Mouse (Mus musculus) mouse embryonic stem cell (cell line): ENCODE measurements around the gene Bbs4.
"Not testable (repeated sequence)": the region's sequence is repeated elsewhere in the genome, so short reads cannot be mapped to it uniquely, and the experiment has no call there.

Source experiments
- in situ Hi-C, 2 experiments: fragments of 300-500 bp; cut with MboI; formaldehyde crosslinking; loops; 1 replicate in 1 of 2; 3 replicates in 1 of 2; pipeline ENCODE4 v1.14.3; 2019 to 2020; ENCODE audit warnings: low sequenced_read_pairs in 2 of 2, low pct_unique_long_range_greater_than_20kb in 1 of 2, mixed read lengths in 1 of 2; ENCODE audit not compliant: unreplicated experiment in 1 of 2

Bbs4 gene

GRCm38 (mm10) chr9:59353253-59353639 is at the start of gene Bbs4:
TSS of gene Bbs4 (minus strand) at chr9:59353508.
- in situ Hi-C loops = no loop called here

GRCm38 (mm10) chr9:59389086-59389485 is 35.8 kb upstream of the Bbs4 start:
- in situ Hi-C loops = no loop called here

GRCm38 (mm10) chr9:59388311-59388710 is 35.0 kb upstream of the Bbs4 start:
- in situ Hi-C loops = no loop called here

DNA sequence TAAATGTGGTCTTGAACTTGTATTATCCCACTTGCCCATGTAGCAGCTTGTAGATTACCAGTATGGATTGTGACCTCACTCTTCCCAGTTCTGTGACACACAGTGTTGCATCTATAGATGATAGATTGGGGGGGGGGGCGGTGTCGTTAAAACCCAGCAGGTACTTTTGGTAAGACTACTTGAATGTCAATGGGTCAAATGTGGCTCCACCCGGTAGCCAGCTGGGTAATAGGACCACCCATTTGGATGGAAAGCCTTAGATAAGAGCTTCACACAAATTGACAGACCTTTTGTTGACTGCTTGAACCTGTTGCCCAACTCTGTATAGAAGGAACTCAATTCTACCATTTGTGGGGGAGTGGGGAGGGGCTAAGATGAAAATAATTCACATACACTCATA is 34.2 kb upstream of the Bbs4 start:
- in situ Hi-C loops = no loop called here

DNA sequence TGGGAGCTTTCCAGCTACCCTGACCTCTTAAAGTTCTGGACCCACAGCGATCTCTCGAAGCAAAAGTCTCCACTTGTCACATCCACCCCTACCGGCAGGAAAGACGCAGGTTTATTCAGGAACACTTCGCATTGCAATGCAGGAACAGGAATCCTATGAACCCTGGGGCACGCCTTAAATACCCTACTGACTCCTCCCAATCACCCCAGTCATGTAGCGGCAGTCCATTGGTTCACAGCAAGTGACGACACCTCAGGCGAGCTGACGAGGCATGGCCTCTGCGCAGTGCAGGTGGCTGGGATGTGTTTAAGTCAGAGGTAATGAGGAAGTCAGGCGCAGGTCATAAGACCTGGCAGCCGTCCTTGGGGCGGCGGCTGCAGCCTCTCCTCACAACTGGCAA is 22.3 kb upstream of the Bbs4 start:
- in situ Hi-C loops = no loop called here

- in situ Hi-C loops = no loop called here
Observed at GRCm38 (mm10) chr9:59369646-59370045, 16.3 kb upstream of the Bbs4 start.

- in situ Hi-C loops = no loop called here
Observed at GRCm38 (mm10) chr9:59369220-59369619, 15.9 kb upstream of the Bbs4 start.

DNA sequence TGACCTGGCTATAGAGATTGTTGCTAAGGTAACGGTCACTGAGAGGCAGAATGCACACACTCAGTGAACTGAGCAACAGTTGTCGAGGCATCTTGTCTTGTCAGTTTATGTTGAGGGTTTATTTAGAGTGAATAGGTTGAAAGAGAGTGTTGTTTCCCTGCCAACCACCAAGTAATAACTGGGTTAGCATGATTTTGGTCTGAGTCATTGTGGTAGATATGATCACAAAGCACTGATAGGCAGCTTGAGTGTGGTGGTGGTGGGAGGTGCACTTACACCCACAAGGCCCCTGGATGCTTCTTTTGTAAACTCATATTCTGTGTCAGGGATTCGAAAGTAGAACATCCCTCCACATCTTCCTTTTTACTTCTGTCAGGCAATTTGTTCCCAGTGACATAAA is 7.2 kb upstream of the Bbs4 start:
- in situ Hi-C loops = not testable (repeated sequence)

GRCm38 (mm10) chr9:59358041-59358440 is 4.7 kb upstream of the Bbs4 start:
- in situ Hi-C loops = not testable (repeated sequence)

- in situ Hi-C loops = no loop called here
Observed at GRCm38 (mm10) chr9:59352586-59353252, 589 bp downstream of the Bbs4 start.

GRCm38 (mm10) chr9:59346176-59346575 is 7.1 kb downstream of the Bbs4 start:
- in situ Hi-C loops = loop anchor here in 1 of 2 experiments (10.0 kb wide), 1 partner anchor 239 kb away; no protein-coding TSS in a partner anchor

DNA sequence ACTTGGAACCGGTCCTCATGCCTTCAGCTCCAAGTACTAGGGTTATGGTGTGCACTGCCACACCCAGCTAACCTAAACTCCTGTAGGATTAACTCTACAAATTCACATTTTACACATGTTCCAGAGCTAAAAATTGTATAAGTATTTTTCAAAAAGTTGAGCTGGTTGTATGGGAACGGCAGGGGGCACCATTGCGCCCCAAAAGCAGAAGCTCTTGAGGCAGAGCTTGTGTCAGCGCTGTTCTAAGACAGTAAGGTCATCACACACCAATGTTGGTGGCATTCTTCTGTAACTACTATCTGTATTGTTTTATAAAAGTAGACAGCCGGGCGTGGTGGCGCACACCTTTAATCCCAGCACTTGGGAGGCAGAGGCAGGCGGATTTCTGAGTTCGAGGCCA is 13.3 kb downstream of the Bbs4 start:
- in situ Hi-C loops = loop anchor here in 1 of 2 experiments (10.0 kb wide), 1 partner anchor 245 kb away; no protein-coding TSS in a partner anchor

DNA sequence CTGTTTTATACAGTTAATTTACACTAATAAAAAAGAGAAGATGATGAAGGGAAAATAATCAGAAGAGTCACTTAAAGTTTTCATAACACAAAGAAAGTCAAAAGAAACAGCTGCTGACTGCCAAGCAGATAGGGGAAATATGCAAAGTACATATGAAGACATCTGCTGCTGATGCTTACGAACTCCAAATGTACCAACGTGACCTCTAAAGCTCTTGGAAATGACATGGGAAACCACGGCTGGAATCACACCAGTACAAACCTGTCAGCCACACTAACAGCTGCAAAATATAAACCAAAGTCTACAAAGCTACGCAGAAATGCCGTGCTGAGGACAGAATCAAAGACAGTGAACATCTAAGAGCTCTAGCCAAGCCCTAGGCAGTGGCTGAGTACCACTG is 14.2 kb downstream of the Bbs4 start:
- in situ Hi-C loops = no loop called here

DNA sequence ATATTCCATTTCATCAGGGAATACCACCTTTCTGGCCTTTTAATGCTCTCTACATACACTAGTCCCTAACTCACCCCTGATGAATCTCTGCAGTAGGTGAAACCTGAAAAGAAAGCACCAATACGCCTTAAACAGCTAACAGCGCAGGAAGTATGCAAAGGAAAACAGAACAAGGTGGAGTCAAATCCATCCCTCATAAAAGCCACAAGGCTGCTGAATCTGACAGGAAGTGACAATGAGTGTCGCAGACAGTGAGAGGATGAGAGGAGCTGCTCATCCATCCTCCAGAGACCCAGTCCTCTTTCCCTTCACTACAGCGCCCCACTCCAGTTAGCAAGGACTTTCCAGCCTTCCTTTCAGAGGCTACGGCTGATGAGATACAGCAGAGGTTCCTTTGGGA is 14.9 kb downstream of the Bbs4 start:
- in situ Hi-C loops = no loop called here

DNA sequence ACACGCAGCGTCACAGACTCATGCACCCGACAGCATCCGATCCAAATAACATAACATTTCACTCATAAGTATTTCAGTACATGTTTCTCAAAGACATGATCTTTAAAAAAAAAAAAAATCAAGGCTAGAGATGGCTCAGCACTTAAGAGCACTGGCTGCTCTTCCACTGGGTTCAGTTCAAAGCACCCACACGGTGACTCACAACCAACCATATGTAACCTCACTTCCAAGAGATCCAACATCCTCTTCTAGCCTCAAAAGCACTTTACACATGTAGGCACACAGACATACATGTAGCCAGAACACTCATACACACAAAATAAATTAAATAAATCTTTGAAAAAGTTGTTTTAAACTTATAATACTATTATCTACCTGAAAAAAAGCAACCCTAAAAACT is 15.4 kb downstream of the Bbs4 start:
- in situ Hi-C loops = no loop called here

DNA sequence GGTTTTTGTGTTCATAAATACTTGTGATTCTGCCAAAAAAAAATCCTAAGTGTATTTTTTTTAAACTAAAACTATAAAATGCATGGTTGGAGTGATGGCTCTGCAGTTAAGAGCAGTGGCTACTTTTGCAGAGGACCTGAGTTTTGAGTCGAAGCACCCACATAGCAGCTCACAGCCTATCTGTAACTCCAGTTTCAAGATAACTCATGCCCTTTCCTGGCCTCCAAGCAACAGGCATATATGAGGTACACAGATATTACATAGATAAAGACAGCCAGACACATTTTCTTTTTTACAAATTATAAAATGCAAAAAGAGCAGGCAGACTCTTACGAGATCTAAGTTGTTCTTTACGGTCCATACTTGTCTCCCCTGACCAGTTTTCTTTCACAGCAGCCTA is 16.8 kb downstream of the Bbs4 start:
- in situ Hi-C loops = no loop called here

DNA sequence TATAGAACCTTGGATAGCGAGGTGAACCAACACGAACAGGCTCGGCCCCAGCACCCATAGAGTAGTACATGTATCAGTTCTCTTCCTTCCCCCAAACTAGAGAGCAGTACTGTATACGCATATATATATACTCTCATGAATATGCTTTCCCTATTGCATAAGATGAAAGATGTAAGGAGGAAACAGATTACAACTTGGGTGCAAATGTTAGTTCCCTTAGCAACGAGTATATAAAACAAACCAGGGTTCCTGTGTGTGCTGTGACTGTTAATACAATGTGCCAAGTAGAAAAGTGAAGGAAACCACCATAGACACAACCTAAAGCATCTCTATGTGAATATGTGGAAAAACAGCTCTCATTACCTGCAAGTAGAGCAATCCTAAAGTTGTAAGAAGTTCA is 23.3 kb downstream of the Bbs4 start:
- in situ Hi-C loops = no loop called here

GRCm38 (mm10) chr9:59324351-59324750 is 29.0 kb downstream of the Bbs4 start:
- in situ Hi-C loops = no loop called here

- in situ Hi-C loops = no loop called here
Observed at GRCm38 (mm10) chr9:59316206-59316605, 37.1 kb downstream of the Bbs4 start.

- in situ Hi-C loops = no loop called here
Observed at GRCm38 (mm10) chr9:59311284-59311670, 42.0 kb downstream of the Bbs4 start.
